Mouse (Mus musculus) G1E (cell line): ENCODE measurements around the gene Arhgap35.

Experiments
- CTCF ChIP-seq: IDR thresholded peaks from 2 replicates; pipeline ENCODE4 v1.5.1; 2012; ENCODE audit warnings: low read depth, low read length, inconsistent platforms, mixed read lengths
- GATA1 ChIP-seq: IDR thresholded peaks from 2 replicates; pipeline ENCODE4 v1.6.1; 2012; ENCODE audit warnings: borderline replicate concordance, low read length, inconsistent platforms, mixed read lengths
- GATA2 ChIP-seq: IDR thresholded peaks from 2 replicates; pipeline ENCODE4 v1.6.1; 2012; ENCODE audit warnings: low read depth, low read length, inconsistent platforms, borderline replicate concordance
- TAL1 ChIP-seq: conservative IDR thresholded peaks from 2 replicates; pipeline ENCODE4 v1.6.1; 2012; ENCODE audit warnings: low read depth, low read length, inconsistent platforms, mixed read lengths

DNA sequence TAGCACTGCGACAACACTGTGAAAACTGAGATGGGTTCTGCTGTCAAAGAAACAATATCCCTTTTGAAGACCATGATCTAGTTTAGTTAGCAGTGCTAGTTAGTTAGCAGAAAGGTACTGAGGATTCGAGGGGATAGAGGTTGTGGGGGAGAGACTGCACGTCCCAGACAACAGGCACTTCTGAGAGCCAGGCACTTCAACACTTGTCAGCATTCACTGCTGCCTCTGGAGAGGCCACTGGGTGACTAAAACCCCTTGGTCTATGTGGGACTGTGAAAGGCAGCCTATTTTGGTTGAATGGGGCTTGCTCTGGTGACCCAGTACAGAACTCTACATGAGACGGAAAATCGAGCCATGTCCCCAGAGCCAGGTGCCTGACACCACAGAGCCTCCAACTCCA is 97.6 kb downstream of the Arhgap35 start:
- TF ChIP-seq CTCF (no peak), GATA2 (no peak), GATA1 (no peak), TAL1 (no peak)
